Mouse (Mus musculus) forebrain, embryonic 14.5 days (tissue): Measurements from ENCODE around the gene Thpo. TPM values are rescaled to one million over a fixed set of nuclear protein-coding genes. Genes with fewer than 3 reads are reported as not detected.
A peak's percentile ranks its signal among the peaks of the same experiment; 100 is the strongest.

Source experiments
- ATAC-seq: fragments of 200-750 bp; cut with Nextera tagmentation; 2 replicates; pipeline ENCODE4 v1.8.0; 2017; ENCODE audit warnings: mild to moderate bottlenecking, moderate library complexity
- DNase-seq: peaks from one replicate; pipeline ENCODE4 v3.0.0-alpha.2; 2015; ENCODE audit warnings: low spot score
- H3K27ac ChIP-seq: fragments of 300-500 bp; sonication (generic); 2 replicates; pipeline ENCODE4 v1.5.1; 2014; ENCODE audit warnings: low read depth, mild to moderate bottlenecking, control low read depth, low read length, moderate library complexity
- H3K27me3 ChIP-seq: fragments of 300-500 bp; sonication (generic); replicated peaks from 2 replicates; pipeline ENCODE4 v1.6.1; 2014; ENCODE audit warnings: low read length, control low read depth, mixed read lengths; ENCODE audit not compliant: control insufficient read depth, insufficient read depth
- H3K36me3 ChIP-seq: fragments of 300-500 bp; sonication (generic); 2 replicates; pipeline ENCODE4 v1.6.1; 2014; ENCODE audit warnings: low read length, control low read depth; ENCODE audit not compliant: control insufficient read depth, insufficient read depth
- H3K4me1 ChIP-seq: fragments of 300-500 bp; sonication (generic); 2 replicates; pipeline ENCODE4 v1.6.1; 2014; ENCODE audit warnings: antibody characterized with exemption, low read length, control low read depth; ENCODE audit not compliant: control insufficient read depth, insufficient read depth
- H3K4me2 ChIP-seq: fragments of 300-500 bp; sonication (generic); 2 replicates; pipeline ENCODE4 v1.6.1; 2014; ENCODE audit warnings: mild to moderate bottlenecking, control low read depth, low read length
- H3K4me3 ChIP-seq: fragments of 300-500 bp; sonication (generic); 2 replicates; pipeline ENCODE4 v1.5.1; 2014; ENCODE audit warnings: low read depth, low read length, control low read depth
- H3K9ac ChIP-seq: fragments of 300-500 bp; sonication (generic); 2 replicates; pipeline ENCODE4 v1.6.1; 2014; ENCODE audit warnings: mild to moderate bottlenecking, low read length, control low read depth, moderate library complexity
- H3K9me3 ChIP-seq: fragments of 300-500 bp; sonication (generic); replicated peaks from 2 replicates; pipeline ENCODE4 v1.6.1; 2016; ENCODE audit warnings: low read length, control low read depth, mixed read lengths; ENCODE audit not compliant: control insufficient read depth
- WGBS: fragments of 180-500 bp; shearing (Covaris S2); extraction: QIAGEN DNeasy Blood & Tissue Kit; methylation state at CpG from one replicate; pipeline ENCODE4 v1.1.7; 2014; 5-methylcytosine and 5-hydroxymethylcytosine counted together
- polyA plus RNA-seq: library from polyadenylated mRNA; unstranded; fragments of >200 nt; fragmentation: Nextera tagmentation; extraction: Ambion mirVana; gene quantifications from 2 replicates; pipeline ENCODE4 v1.2.1, GENCODE M21; 2014

Gene Thpo
- polyA plus RNA-seq, result 0.25 and 0.62 TPM in 2 replicates

DNA sequence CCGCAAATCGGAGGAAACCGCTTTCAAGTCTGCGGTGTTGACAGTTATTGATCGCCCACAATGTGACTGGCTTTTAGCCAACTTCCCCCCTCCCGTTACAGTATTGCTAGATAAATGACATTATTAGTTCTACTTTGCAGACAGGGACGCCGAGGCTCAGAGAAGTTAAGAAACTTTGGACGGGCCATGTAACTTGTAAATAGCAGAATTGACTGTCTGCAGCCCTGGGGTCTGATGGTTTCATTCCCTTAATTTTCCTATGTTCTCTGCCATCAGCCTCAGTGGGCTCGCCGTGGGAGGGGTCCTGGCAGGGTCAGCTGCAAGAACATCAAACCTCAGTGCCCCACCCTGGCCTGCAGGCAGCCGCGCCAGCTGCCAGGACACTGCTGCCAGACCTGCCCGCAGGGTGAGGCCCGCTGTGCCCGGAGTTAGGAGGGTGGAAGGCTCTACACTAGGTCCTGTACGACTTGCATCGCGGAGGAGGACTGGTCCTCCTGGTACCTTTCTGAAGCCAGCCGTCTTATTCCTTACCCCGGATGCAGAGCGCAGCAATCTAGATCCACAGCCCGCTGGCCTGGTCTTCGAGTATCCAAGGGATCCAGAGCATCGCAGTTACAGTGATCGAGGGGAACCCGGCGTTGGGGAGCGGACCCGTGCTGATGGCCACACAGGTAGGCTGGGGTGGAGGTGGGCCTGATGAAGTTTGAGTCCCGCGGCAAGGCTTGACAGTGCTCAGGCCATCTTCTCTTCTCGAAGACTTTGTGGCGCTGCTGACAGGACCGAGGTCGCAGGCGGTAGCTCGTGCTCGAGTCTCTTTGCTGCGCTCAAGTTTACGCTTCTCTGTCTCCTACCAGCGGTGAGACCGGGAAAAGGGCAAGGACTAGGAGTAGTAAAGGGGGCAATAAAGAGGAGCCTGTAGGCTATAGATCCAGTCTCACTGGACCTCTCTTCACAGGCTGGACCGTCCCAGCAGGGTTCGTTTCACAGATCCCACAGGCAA is at the start of gene Thpo:
Gene Thpo (minus strand): TSS at position 781 of the 1,000 bp plus-strand sequence.
- WGBS, result 4% methylated on average over 45 of the region's 45 CpGs
- peaks cover 21% of the 10 kb centered on the region for H3K27me3 ChIP-seq
- no peak within 1 kb of the TSS for H3K27ac ChIP-seq
- H3K36me3 ChIP-seq, result 0 out of 2 replicates have a peak, but pooled peaks cover 3% of the 10 kb centered on the region
- H3K9me3 ChIP-seq, result no peaks in the 10 kb centered on the region
- peak within 1 kb of the TSS; percentile 98 for H3K4me2 ChIP-seq
- no peak for ATAC-seq
- peak within 1 kb of the TSS; percentile 63 for H3K4me3 ChIP-seq
- H3K4me1 ChIP-seq, result peaks cover 7% of the 10 kb centered on the region
- peak within 1 kb of the TSS; percentile 83 for H3K9ac ChIP-seq
- DNase-seq, result peak; percentile 24

DNA sequence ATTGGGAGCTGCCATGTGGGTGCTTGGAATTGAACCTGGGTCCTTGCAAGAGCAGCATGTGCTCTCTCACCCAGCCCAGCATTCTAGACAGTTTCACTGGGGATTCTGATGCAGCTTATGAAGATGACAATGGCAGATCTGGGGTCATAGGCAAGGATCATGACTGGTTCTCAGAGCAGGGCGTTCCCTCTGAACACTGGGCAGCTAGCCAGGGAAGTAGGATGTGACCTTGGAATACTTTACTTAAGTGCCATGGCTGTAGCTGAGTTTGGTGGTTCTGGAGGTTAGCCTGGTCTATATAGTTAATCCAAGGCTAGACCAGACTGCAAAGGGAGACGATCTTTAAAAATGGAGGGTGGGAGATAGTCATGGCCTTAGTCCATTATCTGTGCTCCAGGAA is 49.6 kb upstream of the Thpo start:
- Histone ChIP-seq H3K4me1 (no peaks in the 10 kb centered on the region), H3K27me3 (no peaks in the 10 kb centered on the region), H3K4me2 (no peak overlapping the region), H3K27ac (no peak overlapping the region), H3K36me3 (no peaks in the 10 kb centered on the region), H3K9ac (no peak overlapping the region), H3K4me3 (no peak overlapping the region), H3K9me3 (no peaks in the 10 kb centered on the region)
- 86% methylated on average over 2 of the region's 2 CpGs for WGBS
- DNase-seq (no peak), ATAC-seq (no peak)

DNA sequence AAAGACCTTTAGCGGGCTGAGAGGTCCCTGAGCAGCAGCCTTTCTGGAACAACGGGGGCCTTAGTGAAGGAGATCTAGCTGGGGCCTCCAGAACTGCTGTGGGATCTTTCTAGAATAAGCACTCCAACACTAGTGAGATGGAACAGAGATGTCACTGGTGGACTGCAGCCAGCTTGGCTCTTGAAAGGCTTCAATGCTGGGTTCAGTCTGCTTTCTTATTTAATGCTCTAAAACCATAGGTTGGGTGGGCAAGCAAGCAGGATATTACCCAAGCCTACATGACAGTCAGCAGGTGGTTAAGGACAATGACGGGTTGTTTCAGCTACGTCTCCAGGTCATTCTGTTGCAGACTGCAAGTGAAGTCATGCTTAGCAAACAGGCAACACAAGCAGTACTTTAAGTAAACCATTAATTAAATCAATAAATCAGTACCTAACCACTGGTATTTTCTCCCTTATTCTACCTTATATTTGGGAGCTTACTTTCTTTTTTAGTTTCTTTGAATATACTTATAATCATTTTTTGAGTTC is 46.9 kb upstream of the Thpo start:
- ATAC-seq, result no peak
- H3K4me3 ChIP-seq, result no peak overlapping the region
- DNase-seq, result no peak
- no peak overlapping the region for H3K4me2 ChIP-seq
- no peaks in the 10 kb centered on the region for H3K9me3 ChIP-seq
- H3K27me3 ChIP-seq, result no peaks in the 10 kb centered on the region
- H3K4me1 ChIP-seq, result no peaks in the 10 kb centered on the region
- H3K27ac ChIP-seq, result no peak overlapping the region
- no peak overlapping the region for H3K9ac ChIP-seq
- 65% methylated on average over 4 of the region's 4 CpGs for WGBS
- H3K36me3 ChIP-seq, result no peaks in the 10 kb centered on the region

DNA sequence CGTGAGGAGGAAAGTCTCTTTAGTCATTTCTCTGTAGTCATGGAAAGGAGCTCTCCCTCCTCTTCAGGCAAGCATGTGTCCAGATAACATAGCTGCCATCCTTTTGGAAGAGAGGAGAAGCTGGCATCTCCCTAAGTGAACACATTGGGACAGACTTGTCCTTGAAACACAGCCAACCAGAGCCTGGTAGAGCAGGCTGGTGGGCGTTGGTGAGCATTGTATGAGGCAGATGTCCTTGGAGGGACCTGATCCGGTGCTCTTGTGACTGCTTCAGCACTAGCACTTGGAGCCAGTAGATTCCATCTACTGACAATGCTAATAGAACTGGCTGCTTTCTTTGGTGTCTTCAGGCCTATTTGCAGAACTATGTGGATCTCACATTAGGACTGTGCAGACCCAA is 45.5 kb upstream of the Thpo start:
- H3K27ac ChIP-seq, result no peak overlapping the region
- H3K4me2 ChIP-seq, result no peak overlapping the region
- no peaks in the 10 kb centered on the region for H3K9me3 ChIP-seq
- H3K4me3 ChIP-seq, result no peak overlapping the region
- H3K9ac ChIP-seq, result no peak overlapping the region
- 79% methylated on average over 3 of the region's 3 CpGs for WGBS
- H3K36me3 ChIP-seq, result no peaks in the 10 kb centered on the region
- H3K27me3 ChIP-seq, result no peaks in the 10 kb centered on the region
- ATAC-seq (no peak), DNase-seq (no peak)
- no peaks in the 10 kb centered on the region for H3K4me1 ChIP-seq

DNA sequence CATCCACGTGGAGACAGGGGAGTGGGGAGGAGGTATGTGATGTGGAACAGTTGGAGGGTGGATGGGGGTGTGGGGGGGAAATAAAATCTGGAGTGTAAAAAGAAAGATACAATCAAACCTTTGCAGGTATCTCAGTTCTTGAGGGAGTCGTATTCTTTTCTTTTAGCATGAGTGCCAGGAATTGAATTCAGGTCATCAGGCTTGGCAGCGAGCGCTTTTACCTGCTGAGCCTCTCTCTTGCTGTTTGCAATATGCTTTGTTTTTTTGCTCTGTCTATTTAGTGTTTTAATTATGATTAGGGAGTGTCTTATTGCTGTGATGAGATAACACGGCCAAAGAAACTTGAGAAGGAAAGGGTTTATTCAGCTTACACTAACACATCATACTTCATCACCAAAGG is 40.7 kb upstream of the Thpo start:
- H3K36me3 ChIP-seq, result no peaks in the 10 kb centered on the region
- H3K4me3 ChIP-seq, result no peak overlapping the region
- ATAC-seq (no peak), DNase-seq (no peak)
- no peak overlapping the region for H3K9ac ChIP-seq
- H3K4me2 ChIP-seq, result no peak overlapping the region
- H3K27ac ChIP-seq, result no peak overlapping the region
- 0 out of 2 replicates have a peak, but pooled peaks cover 3% of the 10 kb centered on the region for H3K9me3 ChIP-seq
- 76% methylated on average over 5 of the region's 5 CpGs for WGBS
- H3K27me3 ChIP-seq, result no peaks in the 10 kb centered on the region
- H3K4me1 ChIP-seq, result no peaks in the 10 kb centered on the region

DNA sequence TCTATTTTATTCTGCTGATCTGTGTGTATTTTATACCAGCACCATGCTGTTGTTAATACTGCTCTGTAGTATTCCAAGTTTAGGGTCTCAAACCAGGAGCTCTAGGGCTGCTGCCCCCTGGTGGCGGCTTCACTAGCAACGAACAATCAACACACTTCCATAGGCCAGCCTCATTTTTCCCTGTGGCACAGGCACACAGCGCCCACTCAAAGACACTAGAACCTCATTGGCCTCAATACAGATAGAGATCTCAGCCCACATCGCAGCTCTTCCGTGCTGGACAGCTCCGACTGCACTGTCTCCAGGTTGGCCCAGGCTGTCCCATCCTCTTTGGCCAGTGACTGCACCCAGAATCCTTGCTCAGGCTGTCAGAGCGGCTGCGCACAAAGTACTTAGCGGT is 30.9 kb upstream of the Thpo start:
- ATAC-seq, result no peak
- 48% methylated on average over 9 of the region's 9 CpGs for WGBS

DNA sequence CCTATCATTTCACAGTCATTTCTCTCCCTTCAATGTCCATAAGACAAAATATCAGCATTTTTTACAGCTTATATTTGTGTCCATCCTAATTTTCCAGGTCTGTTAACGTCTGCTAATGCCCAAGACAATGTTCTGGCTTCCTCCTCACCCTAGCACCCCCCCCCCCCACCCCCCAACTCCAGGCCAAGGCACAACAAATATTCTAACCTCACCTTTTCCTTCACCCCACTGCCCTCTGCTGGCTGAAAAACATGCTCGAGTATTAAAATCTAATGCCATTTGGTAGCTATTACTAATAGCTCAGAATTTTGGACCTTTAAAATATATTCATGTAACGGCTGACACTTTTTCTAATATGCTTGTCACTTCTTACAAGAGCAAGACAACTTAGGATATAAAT is 27.4 kb upstream of the Thpo start:
- ATAC-seq, result no peak
- no peaks in the 10 kb centered on the region for H3K9me3 ChIP-seq
- WGBS, result 7% methylated on average over 3 of the region's 3 CpGs
- H3K27me3 ChIP-seq, result no peaks in the 10 kb centered on the region
- peak; percentile 52 for DNase-seq
- H3K4me1 ChIP-seq, result no peaks in the 10 kb centered on the region
- no peak overlapping the region for H3K4me2 ChIP-seq
- H3K27ac ChIP-seq, result no peak overlapping the region
- no peak overlapping the region for H3K9ac ChIP-seq
- H3K36me3 ChIP-seq, result no peaks in the 10 kb centered on the region
- H3K4me3 ChIP-seq, result no peak overlapping the region

More for the DNA sequence above, 30.9 kb upstream of the Thpo start:
- H3K4me1 ChIP-seq, result no peaks in the 10 kb centered on the region
- no peaks in the 10 kb centered on the region for H3K9me3 ChIP-seq
- H3K4me2 ChIP-seq, result no peak overlapping the region
- H3K36me3 ChIP-seq, result no peaks in the 10 kb centered on the region
- H3K27ac ChIP-seq, result no peak overlapping the region
- H3K4me3 ChIP-seq, result no peak overlapping the region
- no peaks in the 10 kb centered on the region for H3K27me3 ChIP-seq
- no peak overlapping the region for H3K9ac ChIP-seq
- peak; percentile 64 for DNase-seq

DNA sequence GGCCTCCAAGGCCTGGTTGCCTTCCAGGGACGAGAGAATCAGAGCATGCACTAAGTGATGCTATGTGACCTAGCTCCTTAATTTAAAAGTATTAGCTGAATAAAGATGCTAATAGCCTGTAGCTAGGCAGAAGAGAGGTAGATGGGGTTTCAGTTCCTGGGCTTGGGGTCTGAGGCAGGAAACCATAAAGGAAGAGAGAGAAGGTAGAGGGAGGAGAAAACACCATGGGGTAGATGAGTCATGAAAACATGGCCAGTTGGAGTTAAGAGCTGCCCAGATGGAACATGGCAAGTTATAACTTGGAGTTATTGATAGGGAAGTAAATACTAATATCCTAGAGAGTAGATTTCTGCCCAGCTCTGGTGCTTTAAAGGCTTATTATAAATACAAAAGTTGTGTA is 23.1 kb upstream of the Thpo start:
- H3K36me3 ChIP-seq, result no peaks in the 10 kb centered on the region
- no peak overlapping the region for H3K27ac ChIP-seq
- H3K4me2 ChIP-seq, result no peak overlapping the region
- no peaks in the 10 kb centered on the region for H3K27me3 ChIP-seq
- no peaks in the 10 kb centered on the region for H3K9me3 ChIP-seq
- no peak overlapping the region for H3K4me3 ChIP-seq
- 73% methylated on average over 1 of the region's 1 CpGs for WGBS
- DNase-seq (no peak), ATAC-seq (no peak)
- no peak overlapping the region for H3K9ac ChIP-seq
- H3K4me1 ChIP-seq, result no peaks in the 10 kb centered on the region

DNA sequence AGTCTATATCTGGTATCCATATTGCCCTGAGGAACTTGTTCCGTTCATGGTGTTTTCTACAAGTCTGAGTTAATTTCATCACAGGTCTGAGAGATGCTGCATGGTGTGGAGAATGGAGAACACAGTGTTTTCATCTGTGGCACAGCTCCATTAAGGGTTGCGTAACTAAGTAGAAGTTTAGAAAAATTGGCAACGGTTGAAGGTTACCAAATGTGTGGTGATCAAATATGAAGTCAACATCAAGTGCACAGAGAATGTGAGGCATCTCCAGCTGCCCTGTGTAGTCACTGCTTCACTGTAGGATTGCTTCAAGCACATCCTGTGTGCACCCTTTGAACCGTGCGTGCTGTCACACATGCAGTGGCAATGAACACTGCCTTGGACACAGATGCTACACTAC is 21.7 kb upstream of the Thpo start:
- DNase-seq (no peak), ATAC-seq (no peak)
- Histone ChIP-seq H3K9me3 (no peaks in the 10 kb centered on the region), H3K4me3 (no peak overlapping the region), H3K27ac (no peak overlapping the region), H3K27me3 (no peaks in the 10 kb centered on the region), H3K4me2 (no peak overlapping the region), H3K9ac (no peak overlapping the region), H3K4me1 (no peaks in the 10 kb centered on the region), H3K36me3 (no peaks in the 10 kb centered on the region)
- 97% methylated on average over 5 of the region's 5 CpGs for WGBS
